Mouse (Mus musculus): Measurements from ENCODE around the gene Cby1. TPM values are rescaled to one million over a fixed set of nuclear protein-coding genes. Genes with fewer than 3 reads are reported as not detected.

The Cby1 gene
- 10 to 100 TPM; 21.3 to 23.5 TPM for total RNA-seq (2021)

GRCm38 (mm10) chr15:79658531-79659375, at the start of gene Cby1, which contains the start of gene Fam227a:
Cby1 (plus strand) TSS chr15:79659199.
Fam227a (minus strand) TSS chr15:79658956.
- intact Hi-C loops (cut with DNase I), result loop anchor here (2.0 to 10.0 kb wide), 3 partner anchors 28 to 106 kb away; partner anchors contain the start of gene Josd1
- DNase-seq, result peak; percentile 96 to 98

DNA sequence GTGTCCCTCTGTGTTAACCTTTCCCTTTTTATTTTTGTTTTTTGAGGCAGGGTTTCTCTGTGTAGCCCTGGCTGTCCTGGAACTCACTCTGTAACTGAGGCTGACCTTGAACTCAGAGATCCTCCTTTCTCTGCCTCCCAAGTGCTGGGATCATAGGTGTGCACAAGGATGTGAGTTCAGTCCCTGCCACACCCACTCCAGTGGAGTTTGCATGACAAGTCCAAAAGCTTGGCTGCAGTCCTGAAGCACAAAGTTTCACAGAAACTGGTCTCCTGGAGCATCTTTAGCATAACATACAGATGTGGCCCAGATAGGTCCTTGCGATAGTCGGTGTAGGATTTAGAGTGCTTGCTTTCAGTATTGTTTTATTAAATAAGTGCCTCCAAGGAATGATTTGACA, 49.8 kb upstream of the Cby1 start:
- intact Hi-C loops (cut with DNase I), result loop anchor here (5.0 kb wide), 1 partner anchor 367 kb away; no protein-coding TSS in a partner anchor
- no peak for DNase-seq

- intact Hi-C loops (cut with DNase I), result no loop called here
- DNase-seq, result no peak
These were observed 43.5 kb upstream of the Cby1 start for GRCm38 (mm10) chr15:79615501-79615900.

DNA sequence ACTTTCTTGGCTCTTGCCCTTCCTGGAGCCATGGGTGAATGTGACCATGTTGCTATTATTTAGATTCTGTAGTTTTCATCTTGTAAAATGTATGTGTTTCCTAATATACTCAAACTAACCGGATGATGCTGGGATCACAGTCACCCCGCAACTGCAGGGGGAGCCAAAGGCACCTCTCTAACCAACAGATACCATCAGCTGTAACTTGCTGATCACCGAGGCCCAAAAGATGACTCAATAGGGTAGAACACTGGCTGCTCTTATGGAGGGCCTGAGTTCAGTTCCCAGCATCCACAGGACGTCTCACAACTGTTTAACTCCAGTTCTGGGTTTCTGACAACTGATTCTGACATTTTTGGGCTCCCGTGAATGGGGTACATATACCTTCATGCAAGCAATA, 42.3 kb upstream of the Cby1 start:
- no peak for DNase-seq
- intact Hi-C loops (cut with DNase I), result no loop called here

- intact Hi-C loops (cut with DNase I), result no loop called here
These were observed 41.9 kb upstream of the Cby1 start for GRCm38 (mm10) chr15:79617135-79617534.

GRCm38 (mm10) chr15:79618456-79618855, 40.5 kb upstream of the Cby1 start:
- intact Hi-C loops (cut with DNase I), result no loop called here
- no peak for DNase-seq

More at GRCm38 (mm10) chr15:79617135-79617534, 41.9 kb upstream of the Cby1 start:
- no peak for DNase-seq

GRCm38 (mm10) chr15:79619770-79620414, 39.1 kb upstream of the Cby1 start:
- no peak for DNase-seq
- intact Hi-C loops (cut with DNase I), result no loop called here

- no peak for DNase-seq
- intact Hi-C loops (cut with DNase I), result no loop called here
These were observed 28.5 kb upstream of the Cby1 start for GRCm38 (mm10) chr15:79630471-79630870.

DNA sequence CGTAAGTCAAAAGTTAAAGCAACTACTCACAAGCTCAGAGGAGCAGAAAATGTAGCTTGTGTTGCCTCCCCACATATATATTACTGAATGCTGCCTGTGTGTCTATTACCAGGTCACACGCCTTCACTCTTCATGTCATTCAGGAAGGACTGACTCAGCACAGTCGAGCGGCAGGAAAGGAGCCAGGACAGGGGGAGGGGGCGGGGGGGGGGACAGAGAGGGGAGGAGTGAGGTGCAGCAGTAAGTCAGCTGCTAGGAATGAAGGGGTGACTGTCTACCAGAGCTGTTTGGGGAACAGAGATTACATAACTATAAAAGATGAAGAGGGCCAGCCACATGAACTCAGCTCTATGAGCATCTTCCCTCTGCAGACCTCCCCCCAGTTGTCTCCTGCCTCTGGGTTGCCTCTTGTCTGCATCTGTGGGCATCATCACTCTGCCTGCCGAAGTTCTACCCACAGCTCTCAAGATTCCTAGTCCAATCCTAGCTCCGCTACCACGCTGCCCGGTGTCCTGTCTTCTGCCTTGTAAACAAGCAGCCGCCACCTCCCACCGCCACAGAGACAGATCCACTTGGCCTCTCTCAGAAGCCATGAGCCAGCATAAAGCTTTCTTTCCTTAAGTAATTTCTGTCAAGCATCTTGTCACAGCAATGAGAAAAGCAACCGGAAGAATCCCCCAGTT, 17.7 kb upstream of the Cby1 start:
- no peak for DNase-seq
- intact Hi-C loops (cut with DNase I), result no loop called here

GRCm38 (mm10) chr15:79645483-79645882, 13.5 kb upstream of the Cby1 start:
- intact Hi-C loops (cut with DNase I), result no loop called here
- no peak for DNase-seq

DNA sequence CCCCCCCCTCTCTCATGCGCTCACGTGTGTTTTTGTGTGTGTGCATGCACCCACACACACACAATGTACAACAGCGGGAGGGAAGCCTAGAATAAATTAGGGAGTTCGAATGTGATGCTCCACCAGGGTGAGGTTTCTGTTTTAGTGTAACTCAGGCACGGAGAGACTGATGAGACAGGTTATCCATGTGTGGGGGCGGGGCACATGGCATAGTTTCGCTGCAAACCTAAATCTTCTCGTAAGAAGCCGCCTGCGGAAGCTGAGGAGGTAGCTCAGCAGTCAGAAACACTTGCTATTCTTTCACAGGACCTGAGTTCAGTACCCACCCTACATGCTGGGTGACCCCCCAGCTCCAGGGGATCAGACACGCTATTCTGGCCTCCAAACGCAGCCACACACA, 10.9 kb upstream of the Cby1 start:
- intact Hi-C loops (cut with DNase I), result no loop called here
- DNase-seq, result no peak

GRCm38 (mm10) chr15:79650569-79650968, 8.4 kb upstream of the Cby1 start:
- DNase-seq, result peak in 1 of 2 experiments; percentile 38
- intact Hi-C loops (cut with DNase I), result loop anchor here (10.0 kb wide), 1 partner anchor 74 kb away; no protein-coding TSS in a partner anchor

DNA sequence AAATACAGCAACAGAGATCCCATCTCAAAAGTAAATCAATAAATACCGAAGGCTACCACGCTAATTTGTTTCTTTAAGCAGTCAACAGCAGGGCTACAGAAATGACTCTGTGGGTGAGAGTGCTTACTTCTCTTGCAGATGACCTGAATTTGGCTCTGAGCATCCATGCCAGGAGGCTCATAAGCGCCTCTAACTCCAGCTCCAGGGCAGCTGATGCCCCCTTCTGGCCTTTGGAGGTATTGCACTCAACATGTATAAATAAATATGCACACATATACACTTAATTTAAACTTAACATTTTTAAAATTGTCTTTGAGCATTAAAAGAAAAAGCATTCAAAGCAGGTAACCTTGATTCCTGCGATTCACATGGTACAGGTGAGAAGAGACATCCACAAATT, 7.5 kb upstream of the Cby1 start:
- intact Hi-C loops (cut with DNase I), result loop anchor here (10.0 kb wide), 1 partner anchor 73 kb away; no protein-coding TSS in a partner anchor
- DNase-seq, result no peak

DNA sequence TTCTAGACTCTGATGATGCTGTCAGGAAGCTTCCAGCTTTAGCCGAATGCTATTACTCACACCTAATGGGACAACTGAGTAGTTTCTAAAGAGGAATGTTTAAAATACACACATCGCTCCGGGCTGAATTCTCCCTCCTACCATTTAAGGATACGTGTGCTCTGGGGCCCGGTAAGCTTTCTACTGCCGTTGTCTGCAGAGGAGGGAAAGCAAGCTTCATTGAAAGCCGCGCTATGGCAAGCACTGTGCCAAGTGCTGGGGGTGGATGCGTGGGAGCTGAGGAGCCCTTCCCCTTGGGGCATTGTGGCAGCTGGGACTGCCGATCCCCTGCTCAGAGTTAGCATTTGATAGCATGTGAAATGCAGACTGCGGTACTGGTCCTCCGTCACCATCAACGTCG, 2.5 kb upstream of the Cby1 start:
- no peak for DNase-seq
- intact Hi-C loops (cut with DNase I), result loop anchor here (5.0 to 10.0 kb wide), 2 partner anchors 68 to 104 kb away; no protein-coding TSS in a partner anchor

GRCm38 (mm10) chr15:79657837-79658530, 1.0 kb upstream of the Cby1 start:
- intact Hi-C loops (cut with DNase I), result loop anchor here (2.0 to 10.0 kb wide), 3 partner anchors 29 to 106 kb away; partner anchors contain the start of gene Josd1
- DNase-seq, result peak; percentile 83 to 90

- peak in 1 of 2 experiments; percentile 28 for DNase-seq
- intact Hi-C loops (cut with DNase I), result loop anchor here (5.0 kb wide), 1 partner anchor 440 kb away; no protein-coding TSS in a partner anchor
These were observed 2.9 kb downstream of the Cby1 start for GRCm38 (mm10) chr15:79661852-79662251.

DNA sequence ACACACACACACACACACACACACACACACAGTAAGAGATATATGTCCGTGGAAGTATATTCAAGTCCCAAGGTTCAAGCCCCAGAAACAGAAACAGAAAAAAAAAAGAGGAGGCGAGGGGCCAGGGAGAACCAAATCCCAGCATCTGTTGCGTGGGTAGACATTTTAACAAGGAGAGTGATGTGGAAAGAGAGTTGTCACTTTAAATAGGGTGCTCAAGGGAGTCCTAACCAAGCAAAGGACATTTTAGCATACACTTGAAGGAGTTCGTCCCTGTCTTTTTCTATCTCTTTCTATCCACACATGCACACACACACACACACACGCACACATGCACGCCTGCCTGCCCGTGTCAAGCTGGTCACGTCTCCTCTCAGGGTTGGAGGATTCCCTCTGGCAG, 5.7 kb downstream of the Cby1 start:
- DNase-seq, result no peak
- intact Hi-C loops (cut with DNase I), result loop anchor here (5.0 kb wide), 1 partner anchor 442 kb away; no protein-coding TSS in a partner anchor

GRCm38 (mm10) chr15:79669195-79669594, 10.2 kb downstream of the Cby1 start:
- intact Hi-C loops (cut with DNase I), result no loop called here
- no peak for DNase-seq

GRCm38 (mm10) chr15:79670249-79670971, 11.4 kb downstream of the Cby1 start, which contains the start of gene Tomm22:
Tomm22 (plus strand) TSS chr15:79670861.
- intact Hi-C loops (cut with DNase I), result loop anchor here (2.0 kb wide), 1 partner anchor 16 kb away; the partner anchor contains the start of gene Josd1
- peak; percentile 86 to 89 for DNase-seq
